Mouse (Mus musculus) testis, adult 2 months (tissue): ENCODE results near the gene Psen2.

ENCODE experiments used
- CTCF ChIP-seq: fragments of 200-500 bp; IDR thresholded peaks from 2 replicates; pipeline ENCODE4 v1.5.1; 2012; ENCODE audit warnings: low read depth, mild to moderate bottlenecking, inconsistent platforms, low read length, moderate library complexity; ENCODE audit not compliant: control insufficient read depth, insufficient read depth, insufficient replicate concordance
- POLR2A ChIP-seq: fragments of 200-500 bp; IDR thresholded peaks from 2 replicates; pipeline ENCODE4 v1.6.1; 2012; ENCODE audit warnings: low read depth, mild to moderate bottlenecking, inconsistent platforms, low read length, moderate library complexity; ENCODE audit not compliant: control insufficient read depth

- TF ChIP-seq CTCF (no peak), POLR2A (no peak)
Observed at GRCm38 (mm10) chr1:180191651-180192220, 71.5 kb downstream of the Psen2 start.
